Mouse (Mus musculus) cerebral cortex, adult 2 months (tissue): Measurements from ENCODE around the gene Gm17949.

Experiments used
- WGBS: fragments of 180-500 bp; shearing (Covaris S2); methylation state at CpG from one replicate; pipeline ENCODE4 v1.1.7; 2018; 5-methylcytosine and 5-hydroxymethylcytosine counted together

The Gm17949 gene

DNA sequence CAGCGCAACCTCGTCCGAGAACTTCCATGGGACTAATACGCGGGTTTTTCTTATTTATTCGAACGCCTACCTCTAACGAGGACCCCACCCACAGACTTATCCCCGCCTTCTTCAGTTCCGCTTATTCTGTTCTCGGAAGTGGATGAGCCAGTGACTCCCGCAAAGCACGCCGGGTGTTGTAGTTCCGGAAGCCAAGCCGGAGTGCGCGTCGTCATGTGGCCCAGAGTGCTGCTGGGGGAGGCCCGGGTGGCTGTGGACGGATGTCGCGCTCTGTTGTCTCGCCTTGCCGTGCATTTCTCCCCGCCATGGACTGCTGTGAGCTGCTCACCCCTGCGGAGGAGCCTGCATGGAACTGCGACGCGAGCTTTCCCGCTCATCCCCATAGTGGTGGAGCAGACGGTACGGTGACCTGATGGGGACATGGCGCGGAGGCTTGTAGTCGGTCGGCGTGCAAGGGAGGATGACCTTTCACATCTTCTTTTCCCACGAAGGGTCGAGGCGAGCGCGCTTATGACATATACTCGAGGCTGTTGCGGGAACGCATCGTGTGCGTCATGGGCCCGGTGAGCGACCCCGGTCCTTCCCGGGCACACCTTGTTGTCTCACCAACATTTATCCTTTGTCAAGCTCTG lies 21.0 kb upstream of the Gm17949 start, which contains the start of gene Clpp:
Gene Clpp, plus strand, starts transcription at position 191 of the 632 bp plus-strand sequence.
- under 1% methylated on average over 52 of the region's 52 CpGs for WGBS

DNA sequence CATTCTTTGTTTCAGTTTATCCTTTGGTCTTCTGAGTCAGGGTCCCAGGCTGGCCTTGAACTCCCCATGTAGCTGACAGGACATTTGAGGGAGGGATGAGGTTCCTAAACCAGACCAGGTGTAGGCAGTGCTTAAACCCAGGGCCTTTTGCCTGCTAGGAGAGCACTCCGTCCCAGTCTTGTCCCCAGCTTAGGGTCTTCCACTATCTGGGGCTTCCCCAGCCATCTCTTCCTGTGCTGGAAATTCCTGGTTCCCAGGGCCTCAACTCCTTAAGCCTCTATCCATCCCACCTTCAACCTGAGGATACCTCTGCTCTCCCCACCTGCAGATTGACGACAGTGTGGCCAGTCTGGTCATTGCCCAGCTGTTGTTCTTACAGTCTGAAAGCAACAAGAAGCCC lies 20.3 kb upstream of the Gm17949 start:
- 65% methylated on average over 2 of the region's 2 CpGs for WGBS

DNA sequence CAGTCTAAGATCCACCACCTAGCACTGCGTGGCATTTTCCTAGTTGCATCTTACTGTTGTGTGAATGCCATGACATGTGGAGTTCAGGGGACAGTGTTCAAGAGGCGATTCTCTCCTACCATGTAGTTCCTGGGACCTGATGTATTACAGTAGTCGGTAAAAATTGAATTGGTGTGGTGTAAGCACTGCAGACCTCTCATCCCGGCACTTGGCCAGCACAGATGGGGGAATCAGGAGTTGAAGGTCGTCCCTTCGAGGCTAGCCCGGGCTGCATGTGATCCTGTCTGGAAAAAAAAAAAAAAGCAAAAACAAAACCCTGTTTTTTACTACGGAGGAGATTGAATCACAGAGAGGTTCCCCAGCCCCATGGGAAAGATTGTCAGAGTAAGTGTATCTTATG lies 16.2 kb upstream of the Gm17949 start:
- 86% methylated on average over 8 of the region's 8 CpGs for WGBS

DNA sequence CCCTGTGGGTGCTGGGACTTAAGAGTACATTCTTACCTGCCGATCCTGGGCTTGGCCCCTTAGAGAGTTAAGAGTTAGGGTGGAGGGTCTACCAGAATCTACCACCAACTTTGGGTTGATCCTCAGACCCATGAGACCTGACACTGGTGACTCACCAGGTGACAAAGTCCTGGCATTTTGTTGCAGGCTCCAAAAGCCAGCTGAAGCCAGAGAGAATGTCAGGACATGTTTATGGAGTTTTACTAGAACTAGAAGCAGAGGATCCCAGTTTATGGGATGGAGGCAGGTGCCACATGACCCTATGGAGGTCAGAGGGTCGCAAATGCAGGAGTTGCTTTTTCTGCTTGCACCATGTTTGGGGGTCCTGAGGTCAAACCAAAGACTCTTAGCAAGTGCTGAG lies 14.8 kb upstream of the Gm17949 start:
- 75% methylated on average over 2 of the region's 2 CpGs for WGBS

DNA sequence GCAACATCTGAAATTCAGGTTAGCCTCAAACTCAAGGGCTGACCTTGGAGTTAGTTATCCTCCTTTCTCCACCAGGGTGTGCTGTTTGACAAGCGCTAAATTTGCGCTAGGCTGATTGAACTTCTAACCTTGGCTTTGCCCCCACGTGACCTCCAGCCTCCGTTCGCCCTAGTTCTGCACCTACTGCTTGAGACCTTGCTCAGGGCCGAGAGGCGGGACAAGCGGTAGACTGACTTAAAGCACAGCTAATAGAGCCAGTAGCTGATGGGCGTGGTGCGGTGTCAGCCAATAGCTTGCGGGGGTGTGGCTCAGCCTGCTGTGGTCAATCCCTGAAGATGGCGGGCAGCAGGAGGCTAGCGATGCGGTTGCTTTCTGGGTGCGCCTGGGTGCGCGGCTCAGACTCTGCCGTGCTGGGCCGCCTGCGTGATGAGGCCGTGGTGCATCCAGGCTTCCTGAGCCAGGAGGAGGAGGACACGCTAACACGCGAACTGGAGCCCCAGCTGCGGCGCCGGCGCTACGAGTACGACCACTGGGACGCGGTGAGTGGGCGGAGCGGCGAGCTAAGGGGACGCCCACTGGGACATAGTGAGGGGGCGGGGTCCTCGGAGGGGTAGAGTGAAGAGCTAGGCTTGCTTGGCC lies 14.1 kb upstream of the Gm17949 start, which contains the start of gene Alkbh7:
Gene Alkbh7, plus strand, starts transcription at position 311 of the 639 bp plus-strand sequence.
- WGBS, result under 1% methylated on average over 38 of the region's 38 CpGs

DNA sequence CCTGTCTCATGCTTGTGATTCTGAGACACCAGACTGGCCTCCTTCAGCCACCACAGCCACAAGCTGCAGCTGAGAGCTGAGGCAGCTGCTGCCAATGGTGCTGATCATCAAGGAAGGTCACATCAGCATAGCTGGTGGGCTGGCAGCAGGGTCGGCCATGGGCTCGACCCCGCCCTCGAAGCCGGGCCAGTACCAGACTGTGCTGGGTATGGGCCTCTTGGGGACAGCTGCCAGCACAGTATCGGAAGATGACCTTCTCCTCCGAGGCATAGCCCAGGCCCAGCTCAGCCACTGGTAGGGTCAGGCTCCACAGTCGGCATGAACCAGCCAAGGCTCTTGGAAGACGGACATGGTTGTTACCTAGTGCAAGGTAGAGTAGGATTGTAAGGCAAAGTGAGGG lies 11.9 kb upstream of the Gm17949 start:
- whole genome bisulfite sequencing, result 90% methylated on average over 9 of the region's 9 CpGs

DNA sequence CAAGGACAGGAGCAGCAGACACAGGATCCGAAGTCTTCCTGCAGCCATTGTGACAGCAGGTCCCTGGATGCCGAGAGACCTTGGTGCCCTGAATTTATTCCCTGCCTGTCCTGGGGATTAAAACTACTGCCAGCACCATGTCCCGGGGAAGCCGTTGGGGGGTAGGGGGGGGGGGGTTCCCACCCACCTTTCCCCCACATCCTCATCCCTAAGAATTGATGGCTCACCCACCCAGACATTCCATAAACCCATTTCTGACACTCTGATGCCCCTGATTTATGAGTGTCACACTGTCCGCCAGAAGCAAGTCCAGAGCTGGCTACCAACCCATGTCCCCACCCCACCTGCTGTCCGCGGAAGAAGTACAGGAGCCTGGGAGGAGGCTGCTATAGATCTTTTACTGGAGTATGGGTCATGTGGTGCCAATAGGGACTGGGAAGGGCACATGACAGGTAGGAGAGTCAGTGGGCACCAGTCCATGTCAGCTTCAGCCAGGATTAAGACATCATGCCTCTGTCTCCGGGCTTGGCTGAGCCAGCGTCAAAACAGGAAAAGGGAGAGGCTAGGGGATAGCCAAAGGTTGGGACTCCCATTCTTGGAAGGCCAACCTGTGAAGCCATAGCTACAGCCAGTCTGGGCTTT lies 11.2 kb upstream of the Gm17949 start, which contains the start of gene Pspn:
Gene Pspn, minus strand, starts transcription at position 51 of the 642 bp plus-strand sequence.
- WGBS, result 84% methylated on average over 9 of the region's 9 CpGs

DNA sequence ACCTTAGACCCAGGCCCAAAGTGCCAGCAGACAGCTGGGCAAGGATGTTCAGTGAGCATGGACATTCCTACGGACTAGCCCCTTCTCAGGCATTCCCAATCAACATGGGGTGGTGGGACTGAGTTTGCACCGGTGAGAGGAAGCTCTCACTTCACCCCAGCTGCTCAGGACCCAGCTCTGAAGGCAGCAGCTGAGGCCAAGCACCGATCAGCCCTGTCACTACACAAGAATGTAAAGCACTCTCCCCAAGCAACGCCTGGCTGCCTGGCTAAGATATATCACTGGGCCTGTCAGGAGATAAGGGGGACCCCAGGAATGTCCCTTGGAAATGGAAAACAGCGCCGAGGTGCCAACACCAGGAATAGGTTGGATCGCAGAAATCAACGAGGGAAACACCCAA lies 10.0 kb upstream of the Gm17949 start:
- WGBS, result 71% methylated on average over 8 of the region's 8 CpGs

DNA sequence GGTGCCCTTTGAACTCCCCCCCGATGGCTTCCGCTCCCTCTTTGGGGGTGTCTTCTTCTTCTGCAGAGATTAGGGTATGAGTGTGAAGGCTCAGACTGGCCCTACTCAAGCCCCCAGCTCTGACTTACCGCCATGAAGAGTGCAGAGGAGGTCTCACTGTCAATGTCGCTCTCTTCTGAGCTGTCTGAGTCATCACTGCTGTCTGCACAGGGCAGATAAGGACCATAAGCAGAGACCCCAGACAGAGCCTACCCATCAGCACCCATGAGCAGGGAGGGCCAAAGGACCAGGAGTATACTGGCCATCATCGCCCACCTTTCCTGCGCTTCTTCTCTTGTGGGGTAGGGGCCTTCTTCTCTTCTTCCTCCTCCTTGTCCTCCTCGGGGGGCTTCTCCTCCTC lies 7.3 kb upstream of the Gm17949 start:
- 88% methylated on average over 7 of the region's 7 CpGs for WGBS

DNA sequence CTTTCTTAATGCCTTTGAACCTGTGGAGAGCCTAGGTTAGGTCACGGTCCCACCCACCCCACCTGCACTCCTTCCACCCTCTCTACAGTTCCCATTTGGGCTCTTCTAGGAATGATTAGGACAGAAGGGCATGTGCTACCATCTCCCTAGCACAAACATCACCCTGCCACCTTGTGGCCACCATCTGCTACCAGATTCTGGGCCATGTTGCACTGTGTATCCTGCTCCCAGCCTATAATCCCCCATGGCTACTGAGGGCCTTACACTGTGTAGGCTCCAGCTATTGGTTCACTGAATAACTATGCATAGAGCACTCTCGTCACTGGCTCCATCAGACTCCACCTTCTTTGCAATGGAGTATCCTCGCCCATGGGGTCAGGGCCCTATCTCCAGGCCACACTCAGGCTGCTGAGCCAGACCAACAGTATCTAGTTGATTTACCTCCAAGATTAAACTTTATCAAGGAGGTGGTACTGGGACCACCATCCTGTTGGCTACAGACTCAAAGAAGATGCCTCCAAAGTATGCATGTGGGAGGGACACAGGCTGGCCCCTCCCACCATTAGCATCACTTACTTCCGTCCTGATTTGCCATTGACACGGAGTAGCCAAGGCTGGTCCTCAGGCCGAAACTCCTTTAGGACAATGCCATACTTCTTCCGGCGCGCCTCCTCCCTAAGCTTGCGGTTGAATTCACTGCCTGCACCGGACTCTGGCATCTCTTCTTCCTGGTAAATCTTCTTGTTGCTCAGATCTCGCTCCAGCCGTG lies 3.9 kb upstream of the Gm17949 start:
- 90% methylated on average over 13 of the region's 13 CpGs for WGBS

DNA sequence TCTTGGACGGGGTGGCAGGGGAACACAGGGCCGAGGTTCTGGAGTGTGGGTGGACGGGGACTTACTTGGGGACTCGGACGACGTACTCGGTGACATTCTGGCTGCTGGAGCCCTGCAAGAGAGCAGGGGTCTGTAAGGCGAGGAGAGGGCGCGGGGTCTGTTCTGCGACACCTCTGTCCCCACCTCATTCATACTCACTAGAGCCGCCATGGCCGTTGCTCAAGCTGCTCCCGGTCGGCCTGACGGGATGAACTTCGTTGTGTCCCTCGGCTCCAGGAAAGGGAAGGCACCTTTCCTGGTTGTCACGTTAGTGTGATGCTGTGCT lies 396 bp upstream of the Gm17949 start:
- WGBS, result under 1% methylated on average over 19 of the region's 19 CpGs

DNA sequence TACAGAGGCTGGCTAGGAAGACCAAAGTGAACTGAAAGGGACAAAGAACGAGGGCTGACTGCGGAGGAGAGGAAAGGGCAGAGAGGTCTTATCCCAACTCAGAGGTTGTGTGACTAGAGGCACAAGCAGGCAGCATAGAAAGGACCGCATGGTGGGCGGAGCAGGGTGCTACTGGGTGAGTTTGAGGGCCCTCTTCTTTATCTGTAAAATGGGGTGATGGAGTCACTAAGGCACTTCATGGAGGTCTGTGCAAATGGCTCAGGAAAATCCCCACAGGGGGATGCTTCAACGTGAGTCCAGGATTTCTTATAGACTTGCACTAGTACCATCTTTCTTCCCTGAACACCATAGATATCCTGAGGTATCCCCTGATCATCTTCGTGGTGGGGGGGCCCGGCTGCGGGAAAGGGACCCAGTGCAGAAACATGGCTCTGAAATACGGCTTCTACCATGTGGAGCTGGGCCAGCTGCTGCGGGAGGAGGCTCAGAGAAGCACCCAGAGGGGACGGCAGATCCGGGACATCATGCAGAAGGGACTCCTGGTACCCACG lies 1.1 kb downstream of the Gm17949 start:
- 72% methylated on average over 13 of the region's 13 CpGs for WGBS

DNA sequence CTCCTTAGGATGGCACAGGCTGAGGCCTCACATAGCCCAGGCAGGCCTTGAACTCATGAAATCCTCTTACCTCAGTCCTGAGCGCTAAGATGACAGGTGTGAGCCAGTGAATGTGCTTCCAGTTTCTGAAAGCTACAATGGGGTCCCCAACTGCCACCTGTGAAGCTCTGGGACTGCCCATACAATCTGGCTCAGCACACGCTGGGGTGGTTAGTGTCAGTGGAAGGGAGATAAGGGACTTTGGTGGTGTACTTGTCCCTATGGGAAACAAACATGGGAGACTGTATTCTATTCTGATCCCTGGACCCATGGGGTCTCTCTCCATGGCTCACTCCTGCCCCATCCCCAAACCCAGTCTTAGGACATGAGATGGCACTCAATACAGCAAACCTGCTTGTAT lies 8.4 kb downstream of the Gm17949 start:
- 86% methylated on average over 2 of the region's 2 CpGs for WGBS

DNA sequence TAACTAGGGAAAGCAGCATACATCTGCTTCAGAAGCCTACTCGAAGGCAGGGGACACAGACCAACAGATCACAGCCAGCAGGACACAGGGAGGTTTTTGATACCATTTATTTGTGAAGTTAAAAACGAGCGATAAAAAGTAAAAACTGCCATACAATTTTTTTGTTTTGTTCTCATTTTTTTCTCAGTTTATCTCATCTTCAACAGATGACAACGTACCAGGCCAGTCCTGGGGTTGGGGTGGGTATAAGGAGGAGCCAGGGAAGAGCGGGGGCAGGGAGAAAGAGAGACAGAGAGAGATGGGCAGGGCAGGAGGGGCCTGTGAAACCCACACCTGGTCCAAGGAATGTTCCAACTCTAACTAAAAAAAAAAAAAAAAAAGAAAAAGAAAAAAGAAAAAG lies 9.7 kb downstream of the Gm17949 start:
- WGBS, result 87% methylated on average over 5 of the region's 5 CpGs

DNA sequence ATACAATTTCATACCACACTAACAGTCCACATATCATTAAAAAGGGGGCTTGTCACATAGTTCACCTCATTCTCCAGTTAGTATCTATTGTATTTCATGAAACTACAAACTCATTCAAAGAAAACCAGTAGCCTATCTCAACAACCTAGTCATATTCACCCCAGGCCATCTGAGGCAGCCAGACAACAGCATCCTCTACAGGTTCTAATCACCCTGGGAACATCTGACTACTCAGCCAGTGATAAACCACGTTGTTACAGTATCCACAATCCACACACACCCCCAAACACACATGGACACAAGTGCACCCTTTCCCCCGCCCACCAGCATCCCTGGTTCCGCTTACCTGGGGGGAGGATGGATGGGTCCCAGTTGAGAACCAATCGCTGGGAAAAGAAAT lies 16.2 kb downstream of the Gm17949 start:
- 62% methylated on average over 4 of the region's 4 CpGs for WGBS

DNA sequence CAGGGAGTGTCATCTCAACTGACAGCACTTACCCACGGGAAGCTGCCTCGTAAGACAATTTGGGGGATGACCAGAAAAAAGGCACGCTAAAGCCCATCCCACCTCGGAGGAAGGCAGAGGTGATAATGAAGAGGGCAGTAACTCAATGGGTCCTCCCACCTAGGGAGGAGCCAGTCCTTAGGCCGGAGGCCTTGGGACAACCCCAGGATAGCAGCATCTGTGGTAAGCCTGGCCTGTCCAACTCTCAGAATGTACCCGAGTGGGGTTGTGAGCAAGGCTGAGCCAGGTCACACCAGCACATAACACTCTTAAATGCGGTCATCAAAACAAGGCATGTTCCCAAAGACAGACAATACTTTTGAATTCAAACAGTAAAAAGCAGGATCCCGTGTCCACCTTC lies 18.4 kb downstream of the Gm17949 start:
- 25% methylated on average over 8 of the region's 8 CpGs for WGBS

DNA sequence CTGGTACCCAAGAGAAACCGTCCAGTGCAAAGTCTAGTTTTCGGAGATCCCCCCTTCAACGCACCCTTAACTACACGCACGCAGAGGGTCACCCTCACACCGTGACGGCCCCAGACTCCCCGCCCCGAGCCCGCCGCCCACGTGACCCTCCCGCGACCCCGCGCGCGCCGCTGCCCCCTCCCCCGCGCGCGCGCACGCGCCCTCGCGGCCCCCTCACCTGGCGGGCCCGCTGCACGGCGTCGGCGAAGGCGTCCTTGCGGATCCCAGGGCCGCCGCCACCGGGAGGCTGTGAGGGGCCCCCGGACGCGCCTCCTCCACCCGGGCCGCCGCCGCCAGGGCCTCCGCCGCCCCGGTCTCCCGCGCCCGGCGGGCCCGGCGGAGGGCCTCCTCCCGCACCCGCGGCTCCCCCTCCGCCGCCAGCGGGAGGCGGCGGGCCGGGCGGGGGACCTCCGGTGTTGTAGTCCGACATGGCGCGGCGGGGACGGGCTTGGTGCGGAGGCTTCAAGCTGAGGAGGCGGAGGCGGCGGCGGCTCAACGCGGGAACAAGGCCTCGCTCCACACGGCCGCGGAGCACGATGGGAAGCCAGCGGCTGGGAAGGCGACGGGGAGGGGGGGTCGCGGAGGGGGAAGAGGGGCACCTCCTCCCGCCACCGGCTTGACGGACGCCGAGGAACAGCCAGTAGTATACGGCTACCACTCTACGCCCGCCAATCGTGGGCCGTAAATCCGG lies 19.8 kb downstream of the Gm17949 start, which contains the start of gene Khsrp:
Gene Khsrp, minus strand, starts transcription at position 592 of the 730 bp plus-strand sequence.
- under 1% methylated on average over 97 of the region's 99 CpGs for WGBS

DNA sequence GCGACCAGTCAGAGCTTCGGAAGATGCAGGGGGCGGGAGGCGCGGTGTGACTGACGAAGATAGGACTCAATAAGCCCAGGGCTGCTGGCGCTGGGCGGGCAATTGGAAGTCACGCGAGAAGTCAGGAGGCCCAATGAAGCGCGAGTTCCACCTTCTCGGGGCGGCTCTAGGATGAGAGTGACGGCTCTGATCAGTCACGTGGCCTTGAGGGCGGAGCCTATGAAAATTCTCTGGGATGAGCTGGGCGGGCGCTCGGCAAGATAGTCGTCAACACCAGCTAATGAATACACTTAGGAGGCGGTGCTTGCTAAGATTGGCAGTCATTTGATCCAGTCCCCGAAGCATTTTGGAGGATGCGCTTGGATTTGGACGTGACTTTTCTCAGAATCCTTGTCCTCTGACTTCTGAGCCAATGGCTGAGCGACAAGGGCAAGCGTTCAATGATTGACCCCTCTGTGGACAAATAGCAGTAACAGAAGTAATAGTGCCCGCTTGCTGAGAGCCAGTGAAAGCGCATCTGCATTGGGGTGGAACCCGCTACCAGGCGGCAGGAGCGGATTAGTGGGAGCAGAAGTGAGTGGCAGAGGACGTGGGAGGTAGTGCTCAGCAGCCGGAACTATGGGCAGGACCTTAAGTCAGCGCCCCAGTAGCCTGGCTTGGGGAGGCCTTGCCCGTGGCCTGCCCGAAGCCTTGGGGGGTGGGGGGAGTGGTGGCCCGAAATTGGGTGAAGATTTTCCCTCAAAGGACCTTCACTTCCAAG lies 20.6 kb downstream of the Gm17949 start:
- under 1% methylated on average over 38 of the region's 38 CpGs for WGBS

DNA sequence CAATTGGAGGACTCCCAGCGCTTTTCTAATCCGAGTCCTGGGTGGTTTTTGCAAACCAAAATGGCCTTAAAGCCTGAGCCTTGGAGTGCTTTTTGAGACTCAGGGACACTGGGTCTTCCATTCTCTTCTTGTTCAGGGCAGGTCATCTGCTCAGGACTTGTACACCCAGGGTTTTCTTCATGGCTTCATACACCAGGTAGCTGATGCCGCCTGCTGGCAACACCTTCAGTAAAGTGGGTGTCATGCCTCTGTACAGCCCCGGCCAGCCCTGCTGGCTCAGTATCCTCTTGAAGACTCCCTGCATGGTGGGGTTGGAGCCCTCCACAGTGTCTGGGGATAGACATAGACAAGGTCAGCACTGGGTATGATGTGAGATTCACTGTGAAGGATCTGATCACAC lies 21.6 kb downstream of the Gm17949 start:
- 76% methylated on average over 4 of the region's 4 CpGs for WGBS

DNA sequence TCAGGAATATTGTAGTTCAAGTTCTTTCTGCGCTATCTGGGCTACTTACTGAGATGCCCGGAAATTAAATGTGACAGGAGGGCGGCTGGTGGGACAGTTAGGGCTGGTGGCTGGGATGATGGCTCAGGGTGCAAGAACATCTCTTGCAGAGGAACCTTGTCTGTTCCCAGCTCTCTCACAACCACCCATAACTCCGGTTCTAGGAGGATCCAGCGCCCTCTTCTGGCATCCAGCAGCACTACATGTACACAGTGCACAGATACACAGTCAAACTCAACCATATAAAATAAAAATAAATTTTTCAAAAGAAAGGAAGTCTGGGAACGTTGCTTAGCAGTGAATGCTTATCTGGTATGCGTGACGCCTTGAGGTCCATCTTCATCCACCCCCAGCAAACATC lies 27.7 kb downstream of the Gm17949 start:
- 37% methylated on average over 8 of the region's 8 CpGs for WGBS

DNA sequence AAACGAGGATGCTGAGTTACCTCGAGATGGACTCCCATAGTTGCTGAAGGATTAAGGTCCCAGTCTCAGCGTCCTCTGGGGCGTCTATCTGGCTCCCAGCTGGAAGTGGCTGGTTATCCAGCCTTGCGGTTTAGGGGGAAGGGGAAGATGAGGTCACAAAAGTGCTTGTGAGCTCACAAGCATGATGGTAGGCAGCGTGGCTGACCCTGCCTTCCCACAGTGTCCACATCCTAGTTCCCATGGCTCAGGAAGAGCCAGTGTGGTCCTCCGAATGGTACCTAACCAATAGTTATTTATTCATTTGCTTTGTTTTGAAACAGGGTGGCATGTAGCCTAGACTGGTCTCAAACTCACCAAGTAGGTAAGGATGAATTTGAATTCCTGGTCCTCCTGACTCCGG lies 30.3 kb downstream of the Gm17949 start, which contains the start of gene Slc25a41:
Gene Slc25a41, minus strand, starts transcription at position 101 of the 400 bp plus-strand sequence.
- 80% methylated on average over 8 of the region's 8 CpGs for WGBS
